Mouse (Mus musculus): ENCODE measurements around the gene Mettl18.
"Not testable (repeated sequence)": the region's sequence is repeated elsewhere in the genome, so short reads cannot be mapped to it uniquely, and the experiment has no call there.

Mettl18 gene

GRCm38 (mm10) chr1:163994721-163995608 is at the start of gene Mettl18, which contains the start of gene BC055324:
Mettl18 (plus strand) TSS chr1:163994889.
BC055324 (minus strand) TSS chr1:163994796.
- DNase-seq (ENCODE audit: low spot score) = peak; percentile 90

GRCm38 (mm10) chr1:163953396-163953795 is 41.3 kb upstream of the Mettl18 start:
- DNase-seq (ENCODE audit: low spot score) = no peak

- DNase-seq (ENCODE audit: low spot score) = no peak
Measured at GRCm38 (mm10) chr1:163958036-163958435, 36.7 kb upstream of the Mettl18 start.

GRCm38 (mm10) chr1:163964008-163964689 is 30.5 kb upstream of the Mettl18 start:
- DNase-seq (ENCODE audit: low spot score) = no peak

GRCm38 (mm10) chr1:163974471-163974870 is 20.2 kb upstream of the Mettl18 start:
- no peak for DNase-seq (ENCODE audit: low spot score)

- DNase-seq (ENCODE audit: low spot score) = no peak
Measured at GRCm38 (mm10) chr1:163975088-163975487, 19.6 kb upstream of the Mettl18 start.

- no peak for DNase-seq (ENCODE audit: low spot score)
Measured at GRCm38 (mm10) chr1:163976515-163976914, 18.2 kb upstream of the Mettl18 start.

- DNase-seq (ENCODE audit: low spot score) = no peak
Measured at GRCm38 (mm10) chr1:163992371-163992770, 2.3 kb upstream of the Mettl18 start.

GRCm38 (mm10) chr1:163994173-163994720 is 442 bp upstream of the Mettl18 start:
- DNase-seq (ENCODE audit: low spot score) = no peak

- DNase-seq (ENCODE audit: low spot score) = no peak
Measured at GRCm38 (mm10) chr1:163995609-163995913, 872 bp downstream of the Mettl18 start.

- no peak for DNase-seq (ENCODE audit: low spot score)
Measured at GRCm38 (mm10) chr1:164001831-164002452, 7.3 kb downstream of the Mettl18 start.

- DNase-seq (ENCODE audit: low spot score) = no peak
Measured at GRCm38 (mm10) chr1:164004311-164004710, 9.6 kb downstream of the Mettl18 start.

- DNase-seq (ENCODE audit: low spot score) = no peak
Measured at GRCm38 (mm10) chr1:164009235-164009634, 14.5 kb downstream of the Mettl18 start.

GRCm38 (mm10) chr1:164014616-164015015 is 19.9 kb downstream of the Mettl18 start:
- DNase-seq (ENCODE audit: low spot score) = no peak

GRCm38 (mm10) chr1:164018221-164018896 is 23.7 kb downstream of the Mettl18 start:
- DNase-seq (ENCODE audit: low spot score) = no peak

GRCm38 (mm10) chr1:164019789-164020188 is 25.1 kb downstream of the Mettl18 start:
- no peak for DNase-seq (ENCODE audit: low spot score)

GRCm38 (mm10) chr1:164020746-164021145 is 26.1 kb downstream of the Mettl18 start:
- DNase-seq (ENCODE audit: low spot score) = not testable (repeated sequence)

- not testable (repeated sequence) for DNase-seq (ENCODE audit: low spot score)
Measured at GRCm38 (mm10) chr1:164022106-164022505, 27.4 kb downstream of the Mettl18 start.

GRCm38 (mm10) chr1:164025685-164026084 is 31.0 kb downstream of the Mettl18 start:
- DNase-seq (ENCODE audit: low spot score) = no peak

GRCm38 (mm10) chr1:164027416-164027815 is 32.7 kb downstream of the Mettl18 start:
- DNase-seq (ENCODE audit: low spot score) = no peak

GRCm38 (mm10) chr1:164040385-164041135 is 45.9 kb downstream of the Mettl18 start:
- DNase-seq (ENCODE audit: low spot score) = no peak
